Mouse (Mus musculus) neutrophil, adult 83 days (primary cell): Measurements from ENCODE around the gene Rab42. TPM values are rescaled to one million over a fixed set of nuclear protein-coding genes. Genes with fewer than 3 reads are reported as not detected.

ENCODE experiments used
- total RNA-seq, 2 experiments: library from RNA; stranded (reverse); gene quantifications; one replicate each; pipeline ENCODE4 v1.2.4; 2023

Gene Rab42
- total RNA-seq = under 1 TPM in 1 of 2 experiments, not detected in 1; 0.64 TPM

GRCm38 (mm10) chr4:132302939-132303479 is at the start of gene Rab42:
Rab42 (minus strand) TSS chr4:132303385.

GRCm38 (mm10) chr4:132329115-132329834 is 26.1 kb upstream of the Rab42 start, which contains the start of gene Trnau1ap:
Trnau1ap (minus strand) TSS chr4:132329538.

GRCm38 (mm10) chr4:132274156-132274862 is 28.9 kb downstream of the Rab42 start, which contains the start of gene Taf12:
Taf12 (plus strand) TSS chr4:132274375.

GRCm38 (mm10) chr4:132261514-132262357 is 41.4 kb downstream of the Rab42 start, which contains the start of gene Gmeb1:
Gmeb1 (minus strand) TSS chr4:132261602.

Other genes starting within 250 kb of the Rab42 start
- gene Gm10300, start 228.7 kb downstream of the Rab42 start, total RNA-seq = under 1 TPM in 1 of 2 experiments, not detected in 1; 0.24 TPM
- gene Epb41, start 228.1 kb downstream of the Rab42 start, total RNA-seq = 10 to 100 TPM; 70.6 to 75.6 TPM
- not detected for gene Oprd1, start 158.9 kb downstream of the Rab42 start, total RNA-seq
- gene Ythdf2, start 91.1 kb downstream of the Rab42 start, total RNA-seq = 10 to 100 TPM; 34.5 to 36.1 TPM
- 10 to 100 TPM; 30.5 to 33.5 TPM for gene Gmeb1, start 41.8 kb downstream of the Rab42 start, total RNA-seq
- gene Taf12, start 29.0 kb downstream of the Rab42 start, total RNA-seq = 10 to 100 TPM; 34.3 to 35.1 TPM
- 10 to 100 TPM; 13.8 to 15.9 TPM for gene Trnau1ap, start 26.2 kb upstream of the Rab42 start, total RNA-seq
- gene Rcc1, start 50.2 kb upstream of the Rab42 start, total RNA-seq = 10 to 100 TPM; 28.5 to 30.9 TPM
- gene Phactr4, start 119.1 kb upstream of the Rab42 start, total RNA-seq = 10 to 100 TPM; 20.8 to 22.6 TPM
- 1 to 10 TPM; 7.5 to 9.2 TPM for gene Med18, start 160.5 kb upstream of the Rab42 start, total RNA-seq
- gene Sesn2, start 207.1 kb upstream of the Rab42 start, total RNA-seq = 10 to 100 TPM; 31.2 to 35.3 TPM
- gene Atpif1, start 230.3 kb upstream of the Rab42 start, total RNA-seq = 100 to 1,000 TPM; 183 to 206 TPM
- 10 to 100 TPM; 62.6 to 68.7 TPM for gene Dnajc8, start 232.2 kb upstream of the Rab42 start, total RNA-seq